Mouse (Mus musculus): Measurements from ENCODE around the gene Vsig8.

Gene Vsig8

DNA sequence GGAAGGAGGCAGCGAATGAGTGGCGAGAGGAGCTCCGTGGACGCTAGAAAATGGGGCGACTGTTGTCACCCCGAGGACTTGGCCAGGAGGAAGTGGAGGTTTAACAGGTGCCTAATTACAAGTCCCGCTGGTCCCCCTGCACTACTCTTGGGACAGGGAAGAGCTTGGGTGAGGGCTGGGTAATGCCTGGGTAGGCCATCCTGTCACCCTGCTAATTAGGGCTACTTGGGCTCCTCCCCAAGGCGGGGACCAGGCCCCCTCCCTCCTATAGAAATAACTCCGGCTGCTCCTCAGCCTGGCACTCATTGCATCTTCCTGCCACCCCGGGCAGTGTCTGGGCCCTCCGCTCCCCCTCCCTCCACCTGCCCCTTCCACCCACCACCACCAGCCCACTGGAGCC, at the start of gene Vsig8:
Gene Vsig8, plus strand, starts transcription at position 301 of the 400 bp plus-strand sequence.
- in situ Hi-C loops (cut with MboI; ENCODE audit: low pct_unique_long_range_greater_than_20kb in 1 of 2, low sequenced_read_pairs in 2 of 2, unreplicated experiment in 1 of 2), result no loop called here

DNA sequence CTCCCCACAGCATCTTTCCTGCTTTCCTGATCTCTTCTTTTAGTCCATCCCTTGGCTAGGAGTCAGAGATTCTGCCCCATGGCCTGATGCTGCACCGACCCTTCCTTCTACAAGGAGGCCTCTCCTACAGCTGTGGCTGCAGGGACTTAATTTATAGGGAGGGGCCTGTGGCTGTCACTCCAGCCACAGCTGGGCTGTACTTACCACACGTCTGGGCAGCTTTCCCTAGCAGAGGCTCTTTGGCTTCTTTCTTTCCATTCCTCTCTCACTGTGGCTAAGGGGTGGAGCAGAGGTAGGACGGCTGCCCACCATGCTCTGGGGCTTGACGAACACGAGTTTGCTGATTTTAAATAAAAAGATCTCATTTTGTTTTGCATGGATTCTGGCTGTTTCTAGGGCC, 48.7 kb upstream of the Vsig8 start:
- in situ Hi-C loops (cut with MboI; ENCODE audit: low pct_unique_long_range_greater_than_20kb in 1 of 2, low sequenced_read_pairs in 2 of 2, unreplicated experiment in 1 of 2), result no loop called here

GRCm38 (mm10) chr1:172507701-172508100, 48.0 kb upstream of the Vsig8 start:
- in situ Hi-C loops (cut with MboI; ENCODE audit: low pct_unique_long_range_greater_than_20kb in 1 of 2, low sequenced_read_pairs in 2 of 2, unreplicated experiment in 1 of 2), result no loop called here

- in situ Hi-C loops (cut with MboI; ENCODE audit: low pct_unique_long_range_greater_than_20kb in 1 of 2, low sequenced_read_pairs in 2 of 2, unreplicated experiment in 1 of 2), result no loop called here
Observed at GRCm38 (mm10) chr1:172508172-172508571, 47.6 kb upstream of the Vsig8 start.

DNA sequence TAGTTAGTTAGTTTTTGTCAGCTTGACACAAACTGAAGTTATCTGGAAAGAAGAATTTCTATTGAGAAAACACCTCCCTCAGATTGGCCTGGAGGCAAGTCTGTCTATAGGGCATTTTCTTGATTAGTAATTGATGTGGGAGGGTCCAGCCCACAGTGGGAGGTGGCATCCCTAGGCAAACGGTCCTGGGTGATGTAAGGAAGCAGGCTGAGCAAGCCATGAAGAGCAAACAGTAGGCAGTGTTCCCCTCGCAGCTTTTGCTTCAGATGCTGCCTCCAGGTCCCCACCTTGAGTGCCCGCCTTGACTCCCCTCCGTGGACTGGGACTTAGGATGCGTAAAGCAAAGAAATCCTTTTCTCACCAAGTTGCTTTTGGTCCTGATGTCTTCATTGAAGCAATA, 46.5 kb upstream of the Vsig8 start:
- in situ Hi-C loops (cut with MboI; ENCODE audit: low pct_unique_long_range_greater_than_20kb in 1 of 2, low sequenced_read_pairs in 2 of 2, unreplicated experiment in 1 of 2), result no loop called here

DNA sequence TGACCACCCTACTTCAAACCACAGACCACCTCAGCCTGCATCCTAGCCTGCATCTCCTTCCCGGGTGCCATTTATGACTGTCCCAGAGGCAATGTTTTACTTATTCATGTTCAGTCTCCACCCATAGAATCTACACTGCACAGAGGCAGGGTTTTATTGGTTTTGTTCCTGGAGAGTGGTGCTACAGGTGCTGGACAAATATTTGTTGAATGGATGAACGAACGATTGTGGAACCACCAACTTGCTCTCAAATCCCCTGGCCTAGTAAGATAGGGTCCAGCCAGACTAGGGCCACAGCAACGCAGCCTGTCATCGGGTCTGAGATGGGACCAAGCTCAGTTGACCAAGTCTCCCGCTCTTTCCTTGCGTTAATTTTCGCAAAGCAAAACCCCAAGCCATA, 45.8 kb upstream of the Vsig8 start:
- in situ Hi-C loops (cut with MboI; ENCODE audit: low pct_unique_long_range_greater_than_20kb in 1 of 2, low sequenced_read_pairs in 2 of 2, unreplicated experiment in 1 of 2), result no loop called here

GRCm38 (mm10) chr1:172510421-172510972, 45.2 kb upstream of the Vsig8 start:
- in situ Hi-C loops (cut with MboI; ENCODE audit: low pct_unique_long_range_greater_than_20kb in 1 of 2, low sequenced_read_pairs in 2 of 2, unreplicated experiment in 1 of 2), result no loop called here

- in situ Hi-C loops (cut with MboI; ENCODE audit: low pct_unique_long_range_greater_than_20kb in 1 of 2, low sequenced_read_pairs in 2 of 2, unreplicated experiment in 1 of 2), result no loop called here
Observed at GRCm38 (mm10) chr1:172512962-172513361, 42.8 kb upstream of the Vsig8 start.

DNA sequence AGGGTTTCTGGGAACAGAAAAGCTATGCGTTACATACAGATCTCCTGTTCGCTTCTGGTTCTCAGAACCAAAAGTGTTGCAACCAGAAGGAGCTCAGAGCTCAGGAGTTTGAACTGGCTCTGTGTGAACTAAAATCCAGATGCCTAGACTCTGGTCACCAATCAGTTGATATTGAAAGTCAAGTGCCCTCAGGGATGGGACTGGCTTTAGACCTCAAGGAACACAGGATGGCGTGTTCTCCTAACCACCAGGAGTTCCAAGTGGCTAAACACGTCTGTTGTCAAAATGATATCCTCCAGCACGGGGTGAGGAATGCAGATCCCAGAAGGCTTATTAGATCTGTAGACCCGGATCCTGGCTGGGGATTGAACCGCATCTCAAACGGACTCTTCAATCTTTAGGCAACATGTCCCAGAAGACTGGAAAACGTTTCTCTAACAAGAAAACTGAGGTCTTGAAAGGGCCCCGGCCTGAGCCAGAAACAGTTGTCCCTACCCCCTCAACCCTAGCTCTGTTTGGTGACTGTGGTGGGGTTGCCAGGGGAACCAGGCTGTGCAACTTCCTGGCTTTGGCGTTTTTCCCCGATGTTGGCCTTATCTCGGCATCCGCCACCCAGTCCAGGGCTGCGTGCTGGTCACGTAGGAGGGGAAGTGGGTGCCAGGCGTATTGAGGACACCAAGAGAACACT, 42.1 kb upstream of the Vsig8 start:
- in situ Hi-C loops (cut with MboI; ENCODE audit: low pct_unique_long_range_greater_than_20kb in 1 of 2, low sequenced_read_pairs in 2 of 2, unreplicated experiment in 1 of 2), result no loop called here

DNA sequence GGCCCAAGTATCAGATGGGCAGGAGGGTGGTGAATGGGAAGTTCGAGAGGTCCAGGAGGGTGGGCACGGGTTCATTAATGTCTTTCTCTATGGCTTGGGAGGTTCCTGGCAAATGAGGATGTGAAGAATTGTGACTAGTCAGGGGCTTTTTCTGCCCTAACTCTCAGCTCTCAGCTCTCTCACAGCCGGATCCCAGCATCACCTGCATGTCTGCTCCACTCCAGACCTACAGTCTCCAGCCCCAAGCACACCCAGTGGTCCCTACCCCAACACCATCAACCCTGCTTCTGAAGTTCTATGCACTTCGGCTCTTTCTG, 41.6 kb upstream of the Vsig8 start:
- in situ Hi-C loops (cut with MboI; ENCODE audit: low pct_unique_long_range_greater_than_20kb in 1 of 2, low sequenced_read_pairs in 2 of 2, unreplicated experiment in 1 of 2), result no loop called here

DNA sequence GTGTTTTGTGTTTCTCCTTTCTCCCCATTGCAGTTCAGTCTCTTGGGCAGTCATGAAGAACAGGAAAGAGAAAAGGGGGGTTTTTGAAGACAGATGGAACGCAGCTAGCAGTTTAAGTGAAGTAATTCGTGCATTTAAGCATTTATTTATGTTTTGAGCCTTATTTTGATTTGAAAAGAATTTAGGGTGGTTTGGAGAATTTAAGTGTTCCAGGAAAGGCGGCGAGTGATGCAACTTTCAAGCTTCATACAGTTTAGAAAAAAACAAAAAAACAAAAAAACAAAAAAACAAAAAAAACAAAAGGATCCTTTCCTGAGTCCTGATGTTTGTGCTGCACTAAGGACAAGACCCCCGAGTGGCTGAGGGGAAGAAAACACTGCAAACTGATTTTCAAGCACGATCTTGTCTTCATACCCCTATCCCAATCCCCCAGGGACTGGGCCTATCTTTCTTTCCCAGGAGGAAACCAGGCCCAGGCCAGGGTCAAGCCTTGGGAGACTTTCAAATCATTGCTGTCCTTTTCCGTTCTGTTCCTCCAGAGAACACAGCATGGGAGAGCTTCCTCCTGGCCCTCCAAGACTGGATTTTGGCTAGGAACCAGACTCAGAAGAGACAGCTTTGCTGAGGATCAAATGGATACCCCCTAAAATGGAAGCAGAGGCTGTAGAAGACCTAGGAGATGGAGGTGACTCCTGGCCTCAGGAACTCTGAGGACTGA, 41.0 kb upstream of the Vsig8 start:
- in situ Hi-C loops (cut with MboI; ENCODE audit: low pct_unique_long_range_greater_than_20kb in 1 of 2, low sequenced_read_pairs in 2 of 2, unreplicated experiment in 1 of 2), result no loop called here

- in situ Hi-C loops (cut with MboI; ENCODE audit: low pct_unique_long_range_greater_than_20kb in 1 of 2, low sequenced_read_pairs in 2 of 2, unreplicated experiment in 1 of 2), result no loop called here
Observed at GRCm38 (mm10) chr1:172515396-172515795, 40.3 kb upstream of the Vsig8 start.

DNA sequence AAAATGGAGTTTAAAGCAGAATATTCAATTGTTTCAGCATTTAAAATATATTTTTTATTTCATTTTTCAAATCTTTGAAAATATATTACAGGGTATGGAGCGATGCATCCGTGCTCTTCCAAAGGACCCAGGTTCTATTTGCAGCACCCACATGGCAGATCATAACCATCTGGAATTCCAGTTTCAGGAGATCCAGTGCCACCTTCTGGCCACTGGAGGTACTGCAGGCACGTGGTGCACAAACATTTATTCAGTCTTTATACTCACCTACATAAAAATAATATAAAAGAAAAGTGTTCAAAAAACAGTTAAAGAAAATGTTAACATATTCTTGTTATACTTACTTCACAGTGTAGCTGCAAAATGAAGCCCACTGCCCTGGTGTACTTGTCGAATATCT, 37.7 kb upstream of the Vsig8 start:
- in situ Hi-C loops (cut with MboI; ENCODE audit: low pct_unique_long_range_greater_than_20kb in 1 of 2, low sequenced_read_pairs in 2 of 2, unreplicated experiment in 1 of 2), result no loop called here

DNA sequence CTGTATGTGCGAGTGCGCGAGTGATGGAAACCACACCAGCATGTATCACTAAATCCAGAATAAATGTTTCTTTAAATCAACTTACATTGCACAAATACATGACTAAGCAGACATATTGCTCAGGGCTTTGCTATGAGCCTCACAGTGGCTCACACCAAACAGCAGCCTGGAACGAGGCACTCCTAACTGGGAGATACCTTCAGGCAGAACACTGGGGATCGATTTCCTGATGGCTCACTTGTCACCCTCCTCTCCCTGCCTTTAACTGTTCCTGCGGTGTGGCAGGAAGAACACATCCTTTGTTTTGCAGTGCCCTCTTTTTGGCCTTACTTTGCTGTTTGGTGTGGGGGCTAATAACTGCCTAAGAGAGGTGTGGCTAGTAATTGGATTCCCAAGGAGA, 36.1 kb upstream of the Vsig8 start:
- in situ Hi-C loops (cut with MboI; ENCODE audit: low pct_unique_long_range_greater_than_20kb in 1 of 2, low sequenced_read_pairs in 2 of 2, unreplicated experiment in 1 of 2), result loop anchor here in 1 of 2 experiments (10.0 kb wide), 1 partner anchor 115 kb away; the partner anchor contains the start of gene Dusp23

DNA sequence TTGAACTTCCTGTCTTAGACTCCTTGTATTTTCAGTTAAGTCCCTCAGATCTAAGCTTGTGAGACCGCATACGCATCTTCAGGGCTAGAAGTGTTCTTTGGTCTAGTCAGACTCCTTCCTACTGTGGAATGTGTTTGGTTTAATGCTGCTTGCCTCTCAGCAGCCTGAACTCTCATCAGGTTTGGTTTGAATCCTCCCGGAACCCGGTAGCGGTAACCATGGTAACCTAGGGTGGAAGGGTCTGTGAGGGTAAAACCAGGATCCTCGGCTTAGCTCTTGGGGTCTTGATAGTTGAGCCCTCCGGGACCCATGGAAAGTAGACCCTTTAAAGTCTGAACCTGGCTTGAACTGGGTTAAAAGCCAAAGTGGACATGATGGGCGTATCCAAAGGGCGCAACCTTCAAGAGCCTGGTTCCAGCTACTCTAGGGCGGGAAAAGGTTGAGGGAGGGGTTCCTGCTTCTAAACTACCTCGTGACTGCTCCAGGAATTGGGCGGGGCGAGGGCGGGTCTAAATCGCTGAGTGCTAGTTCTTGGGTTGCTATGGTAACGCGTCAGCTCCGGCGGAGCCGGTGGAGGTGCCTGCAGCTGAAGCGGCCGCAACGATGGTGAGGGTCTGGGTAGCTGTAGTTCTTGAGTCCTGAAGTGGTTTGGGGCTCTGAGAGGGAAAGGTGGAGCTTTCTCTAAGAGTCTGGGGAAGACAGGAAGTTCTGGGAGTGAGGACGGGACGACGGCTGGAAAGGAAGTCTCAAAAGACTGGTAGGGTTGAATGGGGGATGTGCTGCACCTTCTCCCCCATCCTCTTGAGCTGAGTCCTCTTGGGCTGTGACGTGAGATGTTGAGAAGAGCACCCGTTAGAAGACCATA, 34.9 kb upstream of the Vsig8 start, which contains the start of gene Cfap45:
Gene Cfap45, plus strand, starts transcription at position 226 of the 865 bp plus-strand sequence.
- in situ Hi-C loops (cut with MboI; ENCODE audit: low pct_unique_long_range_greater_than_20kb in 1 of 2, low sequenced_read_pairs in 2 of 2, unreplicated experiment in 1 of 2), result loop anchor here in 1 of 2 experiments (10.0 kb wide), 1 partner anchor 114 kb away; the partner anchor contains the start of gene Dusp23

GRCm38 (mm10) chr1:172522524-172522923, 33.2 kb upstream of the Vsig8 start:
- in situ Hi-C loops (cut with MboI; ENCODE audit: low pct_unique_long_range_greater_than_20kb in 1 of 2, low sequenced_read_pairs in 2 of 2, unreplicated experiment in 1 of 2), result loop anchor here in 1 of 2 experiments (10.0 kb wide), 1 partner anchor 112 kb away; the partner anchor contains the start of gene Dusp23

DNA sequence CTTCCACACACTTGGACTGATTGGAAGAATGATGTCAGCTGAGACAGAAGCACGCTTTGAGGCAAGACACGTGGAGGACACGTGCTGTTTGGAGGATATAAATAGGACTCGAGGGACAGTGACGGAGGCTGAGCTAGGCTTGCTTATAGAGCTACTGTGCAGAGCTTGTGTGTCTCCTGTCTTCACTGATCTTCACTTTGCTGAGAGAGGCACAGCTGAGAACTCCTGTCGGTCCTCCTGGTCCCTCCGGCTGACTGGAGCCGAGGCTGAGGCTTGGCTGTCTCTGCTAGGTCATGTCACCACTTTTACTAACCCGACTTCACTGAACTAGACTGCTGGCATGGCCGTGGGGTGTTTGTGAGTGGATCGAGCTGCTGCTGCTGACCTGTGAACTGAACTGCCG, 32.0 kb upstream of the Vsig8 start:
- in situ Hi-C loops (cut with MboI; ENCODE audit: low pct_unique_long_range_greater_than_20kb in 1 of 2, low sequenced_read_pairs in 2 of 2, unreplicated experiment in 1 of 2), result loop anchor here in 1 of 2 experiments (10.0 kb wide), 1 partner anchor 111 kb away; the partner anchor contains the start of gene Dusp23

DNA sequence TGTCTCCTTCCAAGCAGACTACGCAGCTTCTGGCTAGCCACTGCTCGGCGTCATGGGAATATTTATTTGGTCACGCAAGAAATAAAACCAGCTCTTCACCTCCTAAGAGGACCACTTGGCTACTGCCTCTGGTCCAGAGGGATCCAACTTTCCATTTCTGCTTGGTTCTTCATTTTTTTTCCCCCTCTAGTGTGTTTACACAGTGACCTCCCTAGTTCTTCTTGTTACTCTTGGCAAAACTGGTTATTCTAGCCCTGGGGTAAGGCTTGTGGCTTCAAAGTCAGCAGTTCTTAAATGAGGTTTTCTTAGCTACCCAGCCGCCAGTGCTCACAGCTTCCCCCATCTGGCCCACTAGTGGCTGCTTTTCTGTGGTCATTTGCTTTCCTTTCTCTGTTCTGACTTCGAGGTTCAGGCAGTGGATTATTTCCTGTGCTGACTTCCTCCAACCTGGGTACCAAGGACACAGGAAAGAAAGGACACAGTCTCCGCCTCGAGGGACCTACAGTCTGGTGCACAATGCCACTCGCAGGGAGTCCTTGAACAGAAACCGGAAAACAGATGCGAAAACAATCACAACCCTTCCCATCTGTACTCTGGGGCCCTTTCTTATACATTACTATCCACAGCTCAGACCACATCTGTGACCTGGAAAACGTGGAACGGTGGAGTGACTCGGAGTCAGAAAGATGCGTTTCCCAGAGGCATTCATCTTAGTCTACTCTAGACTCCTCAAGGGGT, 30.5 kb upstream of the Vsig8 start:
- in situ Hi-C loops (cut with MboI; ENCODE audit: low pct_unique_long_range_greater_than_20kb in 1 of 2, low sequenced_read_pairs in 2 of 2, unreplicated experiment in 1 of 2), result loop anchor here in 1 of 2 experiments (10.0 kb wide), 1 partner anchor 110 kb away; the partner anchor contains the start of gene Dusp23
